Mouse (Mus musculus) frontal cortex, postnatal 10 days (tissue): ENCODE measurements at regions not wholly inside any gene's neighbourhood (a gene's known extent, or its start where the extent isn't known, plus 50 kb on each side); places are given as distances from the start of the nearest gene placed in this dataset.

Experiments
- DNase-seq, 2 experiments: peaks; one replicate each; pipeline ENCODE4 v3.0.0; 2022; ENCODE audit warnings: low spot score in 2 of 2, mixed read lengths in 1 of 2

GRCm38 (mm10) chr13:59916166-59917044 lies 93.5 kb upstream of the Tut7 start:
- no peak for DNase-seq

- no peak for DNase-seq
Measured at GRCm38 (mm10) chr13:59915734-59916133, 92.8 kb upstream of the Tut7 start.

GRCm38 (mm10) chr13:59910179-59911071 lies 87.5 kb upstream of the Tut7 start:
- no peak for DNase-seq

DNA sequence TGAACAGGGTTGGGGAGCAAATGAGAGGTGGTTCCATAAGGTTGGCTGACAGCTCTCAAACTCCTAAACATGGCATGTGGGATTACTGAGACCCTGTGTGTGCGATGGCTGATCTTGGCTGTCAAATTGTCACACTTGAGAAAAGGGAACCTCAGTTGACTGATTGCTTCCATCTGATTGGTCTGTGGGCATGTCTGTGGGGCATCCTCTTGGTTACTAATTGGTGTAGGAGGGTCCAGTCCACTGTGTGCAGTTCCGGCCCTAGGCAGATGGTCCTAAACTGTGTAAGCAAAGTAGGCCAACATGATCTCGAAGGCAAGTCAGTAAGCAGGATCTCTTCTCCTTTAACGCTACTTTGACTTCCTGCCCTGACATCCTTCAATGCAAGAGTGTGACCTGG lies 86.5 kb upstream of the Tut7 start:
- DNase-seq = no peak

DNA sequence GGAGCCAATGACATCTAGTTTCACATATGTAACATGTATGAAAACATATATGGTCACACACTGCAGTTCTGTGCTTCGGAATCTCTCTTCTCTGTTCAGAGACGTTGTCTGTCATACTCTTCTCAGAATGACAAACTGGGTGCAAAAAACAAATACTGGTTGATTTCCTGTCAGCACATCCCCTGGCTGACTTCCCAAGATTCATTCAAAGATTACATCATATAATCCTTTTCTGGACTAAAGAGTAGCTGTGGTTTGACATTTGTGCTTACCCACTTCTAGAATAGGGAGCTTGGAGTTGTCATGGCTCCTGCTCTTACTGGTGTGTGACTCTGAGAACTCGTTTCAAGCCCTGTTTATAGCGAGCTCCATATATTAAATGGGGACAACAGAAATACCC lies 85.8 kb upstream of the Tut7 start:
- no peak for DNase-seq

DNA sequence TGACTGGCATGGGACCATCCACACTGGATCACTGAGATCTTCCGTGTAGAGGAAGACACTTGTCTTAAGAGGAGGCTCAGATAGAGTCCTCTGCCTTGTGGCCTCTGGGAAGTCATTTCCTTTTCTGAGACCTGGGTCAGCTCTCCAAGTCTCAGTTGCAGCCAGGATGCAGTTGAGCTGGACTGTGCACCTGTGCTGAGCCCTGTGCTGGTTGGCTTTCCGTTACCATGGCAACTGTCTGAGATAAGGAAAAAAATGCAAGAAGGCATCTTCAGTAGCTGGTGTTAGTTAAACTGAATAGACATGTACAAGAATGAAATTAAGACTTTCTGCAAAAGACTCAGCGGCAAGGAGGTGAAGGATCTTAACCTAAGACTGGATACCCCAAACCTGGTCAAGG lies 82.5 kb upstream of the Tut7 start:
- DNase-seq = no peak

DNA sequence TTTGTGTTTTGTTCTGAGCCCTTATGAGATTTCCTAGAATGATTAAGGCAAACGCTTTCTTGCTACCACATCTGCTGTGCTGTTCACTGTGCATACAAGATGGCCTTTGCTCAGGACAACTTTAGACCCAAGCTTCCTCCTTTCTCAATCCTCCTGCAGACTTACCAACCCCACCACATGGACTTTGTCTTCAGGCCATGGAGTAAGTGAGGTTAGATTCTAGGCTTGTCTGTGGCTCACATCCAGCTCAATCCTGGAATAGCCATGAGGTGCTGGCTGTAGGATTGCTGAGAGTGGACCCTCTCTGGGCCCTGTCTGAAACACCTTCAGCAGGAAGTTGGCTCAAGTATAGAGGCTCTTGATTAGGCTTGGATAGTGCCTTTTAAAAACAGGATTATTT lies 81.5 kb upstream of the Tut7 start:
- DNase-seq = no peak

DNA sequence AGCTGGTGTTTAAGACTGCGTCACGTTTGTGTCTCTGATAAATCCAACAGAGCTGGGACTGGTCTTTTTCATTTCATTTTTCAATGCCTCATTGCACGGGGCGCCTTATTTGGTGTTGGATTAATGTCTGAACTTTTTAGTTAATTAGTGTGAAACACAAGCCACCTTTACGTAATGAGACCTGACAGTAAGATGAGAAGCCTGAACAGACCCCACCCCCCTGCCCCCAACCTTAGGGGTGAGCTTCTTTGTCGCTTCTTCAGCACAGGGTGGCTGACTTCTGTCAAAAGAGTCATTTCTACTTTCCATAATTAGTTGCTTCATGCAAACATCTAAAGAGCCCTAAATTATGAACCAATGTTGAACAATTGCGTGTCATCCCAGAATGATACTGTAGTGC lies 76.6 kb upstream of the Tut7 start:
- DNase-seq = no peak

- DNase-seq = no peak
Measured at GRCm38 (mm10) chr13:59895754-59896153, 72.8 kb upstream of the Tut7 start.

DNA sequence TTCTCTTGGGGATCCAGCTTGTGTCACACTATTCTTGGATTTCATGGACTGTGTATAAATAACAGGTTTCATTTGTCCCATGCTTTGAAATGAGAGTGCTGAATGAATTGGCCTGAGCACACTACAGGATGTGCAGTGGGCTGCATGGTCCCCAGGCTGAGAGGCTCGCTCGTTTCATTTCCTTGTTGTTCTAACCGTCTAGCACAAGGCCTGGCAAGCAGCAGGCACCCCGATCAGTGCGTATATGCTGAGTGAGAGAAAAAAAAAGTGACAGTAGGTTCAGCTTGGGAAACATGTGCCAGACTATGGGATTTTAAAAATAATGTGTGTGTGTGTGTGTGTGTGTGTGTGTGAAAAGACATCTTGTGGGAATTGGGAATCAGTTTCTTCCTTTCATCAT lies 71.1 kb upstream of the Tut7 start:
- DNase-seq = no peak

DNA sequence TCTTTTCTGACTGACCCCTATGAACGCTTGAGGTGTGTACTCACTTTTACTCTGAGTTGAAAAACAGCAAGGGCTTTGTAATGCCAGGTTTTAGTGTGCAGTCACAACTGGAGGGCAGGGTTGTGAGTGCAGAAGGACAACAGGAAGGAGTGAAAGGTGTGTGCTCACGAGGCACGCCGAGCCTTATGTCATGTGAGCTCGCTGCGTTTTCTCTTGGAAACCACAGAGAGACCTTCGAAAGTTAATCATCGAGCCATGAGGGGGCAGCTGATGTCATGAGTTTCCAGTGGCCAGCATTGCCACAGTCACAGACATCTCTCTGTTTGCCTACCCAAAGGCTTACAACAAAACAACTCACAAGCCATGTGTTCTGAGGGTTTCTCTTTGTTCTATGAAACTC lies 70.0 kb upstream of the Tut7 start:
- no peak for DNase-seq

DNA sequence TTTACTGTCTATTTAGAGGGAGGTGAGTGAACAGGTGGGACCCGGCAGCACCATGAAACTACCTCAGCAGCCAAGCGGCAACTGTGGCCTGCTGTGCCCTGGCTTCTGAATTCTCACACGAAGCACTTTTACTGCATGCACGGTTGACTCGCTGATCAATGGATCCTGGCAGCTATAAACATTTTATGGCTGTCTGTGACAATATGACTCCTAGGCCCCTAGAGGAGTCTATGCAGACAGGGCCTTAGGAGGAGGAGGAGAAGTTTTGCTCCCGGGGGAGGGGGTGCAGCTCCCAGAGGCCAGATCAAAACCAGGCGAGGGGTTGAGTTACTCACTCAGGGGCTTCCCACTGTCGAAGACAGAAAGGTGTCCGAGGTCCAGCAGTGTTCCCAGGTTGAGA lies 69.4 kb upstream of the Tut7 start:
- DNase-seq = no peak

- DNase-seq = no peak
Measured at GRCm38 (mm10) chr13:59891737-59892136, 68.8 kb upstream of the Tut7 start.

GRCm38 (mm10) chr13:59889468-59890117 lies 66.6 kb upstream of the Tut7 start:
- DNase-seq = peak; percentile 48 to 53

DNA sequence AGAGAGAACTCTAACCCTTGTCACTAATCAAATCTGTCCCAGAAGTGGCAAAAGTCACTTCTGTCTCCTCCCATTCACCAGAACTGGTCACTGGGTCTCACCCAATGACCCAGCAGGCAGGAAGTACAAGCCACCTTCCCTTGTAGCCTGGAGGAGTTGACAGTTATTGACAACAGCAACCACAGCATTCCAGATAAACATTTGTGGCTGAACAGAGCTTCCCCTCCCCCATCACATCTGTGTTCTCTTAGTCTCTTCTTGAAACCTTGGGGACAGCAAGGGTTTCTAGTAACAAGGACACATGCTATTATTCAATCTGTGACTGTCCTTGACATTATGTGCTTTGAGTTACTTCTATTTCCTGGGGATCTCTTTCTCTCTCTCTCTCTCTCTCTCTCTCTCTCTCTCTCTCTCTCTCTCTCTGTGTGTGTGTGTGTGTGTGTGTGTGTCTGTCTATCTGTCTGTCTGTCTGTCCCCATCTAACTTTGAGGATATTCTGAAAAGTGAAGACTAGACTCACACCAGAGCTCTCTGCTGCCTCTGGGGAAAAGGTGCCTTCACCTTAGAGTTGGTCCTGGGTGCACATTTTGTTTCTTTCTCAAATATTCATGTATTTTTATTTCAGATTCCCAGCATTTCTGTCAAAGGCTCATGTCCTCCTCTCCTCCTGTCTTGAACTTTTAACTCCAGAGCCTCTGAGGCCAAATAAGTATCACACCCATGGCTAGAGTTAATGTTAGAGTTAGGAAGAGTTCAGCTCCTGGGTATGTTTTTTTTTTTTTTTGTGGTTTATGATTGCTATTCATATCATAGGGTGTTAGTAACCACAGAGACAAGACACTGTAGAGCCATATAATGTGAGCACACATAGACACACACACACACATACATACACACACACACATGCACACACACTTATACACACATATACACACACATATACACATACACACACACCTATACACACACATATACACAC lies 65.4 kb upstream of the Tut7 start:
- DNase-seq = no peak

DNA sequence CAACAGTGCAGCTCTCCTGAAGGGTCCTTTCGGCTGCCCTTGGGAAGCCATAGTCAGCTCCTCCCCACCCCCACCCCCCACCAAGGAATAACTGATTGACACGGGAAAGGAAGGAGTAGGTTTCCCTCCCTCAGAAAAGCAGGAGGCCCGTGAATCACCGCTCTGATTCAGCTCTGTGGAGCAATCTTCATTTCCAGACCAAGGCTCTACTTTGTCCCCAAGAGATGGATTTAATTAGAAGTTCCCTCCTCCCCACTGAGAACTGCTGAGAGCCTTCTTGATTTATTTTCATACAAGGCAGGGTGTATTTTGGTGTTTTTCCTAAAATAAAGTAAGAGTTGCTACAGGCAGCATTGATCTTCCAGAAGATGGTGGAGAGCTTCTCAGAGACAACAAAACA lies 64.4 kb upstream of the Tut7 start:
- no peak for DNase-seq

GRCm38 (mm10) chr13:59886572-59886971 lies 63.6 kb upstream of the Tut7 start:
- no peak for DNase-seq

GRCm38 (mm10) chr13:59881989-59882784 lies 59.2 kb upstream of the Tut7 start:
- DNase-seq = no peak

DNA sequence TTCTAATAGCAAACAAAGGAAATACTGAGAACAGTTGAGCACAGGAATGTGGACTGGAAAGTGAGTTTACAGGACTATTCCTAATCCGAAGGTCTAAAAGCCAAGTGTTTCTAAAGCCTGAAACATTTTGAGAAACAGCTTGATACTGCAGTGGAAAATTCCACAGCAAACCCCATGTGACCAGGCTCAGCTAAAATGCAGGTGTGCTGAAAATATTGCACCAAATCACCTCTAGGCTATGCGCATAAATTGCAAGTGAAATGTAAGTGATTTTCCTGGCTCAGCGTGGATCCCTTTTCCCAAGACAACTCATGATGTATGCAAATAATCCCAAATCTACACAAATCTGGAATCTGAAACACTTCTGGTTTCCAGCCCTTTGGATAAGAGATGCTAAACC lies 57.1 kb upstream of the Tut7 start:
- no peak for DNase-seq

DNA sequence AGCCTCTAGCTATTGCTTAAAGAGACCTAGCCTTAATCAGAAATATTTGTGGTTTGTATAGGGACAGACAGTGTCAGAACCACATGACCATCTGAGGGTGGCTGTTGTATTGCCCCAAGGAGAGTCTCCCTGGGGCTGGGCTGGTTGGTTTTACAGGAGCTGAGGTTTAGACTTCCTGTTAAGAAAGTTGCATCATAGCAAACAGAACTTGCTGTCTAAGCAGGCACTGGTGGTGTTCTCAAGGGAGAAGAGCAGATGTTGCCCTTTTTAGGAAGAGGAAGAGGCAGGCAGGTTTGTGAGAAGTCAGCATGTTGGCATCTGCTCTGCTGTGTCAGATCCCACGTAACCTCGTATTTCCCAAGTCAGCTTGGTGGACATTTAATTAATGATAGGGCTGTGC lies 52.7 kb upstream of the Tut7 start:
- peak in 1 of 2 experiments; percentile 28 for DNase-seq
